Mouse (Mus musculus) induced T-regulatory cell, adult 2 months (primary cell): ENCODE measurements around the gene Ubox5.
"Not testable (repeated sequence)": the region's sequence is repeated elsewhere in the genome, so short reads cannot be mapped to it uniquely, and the experiment has no call there.

ENCODE experiments used
- DNase-seq: peaks from one replicate; pipeline ENCODE4 v3.0.0-alpha.2; 2012; ENCODE audit warnings: low read depth

The Ubox5 gene

GRCm38 (mm10) chr2:130577021-130577420, 52.8 kb downstream of the Ubox5 start:
- DNase-seq, result no peak

GRCm38 (mm10) chr2:130576564-130576963, 53.3 kb downstream of the Ubox5 start:
- not testable (repeated sequence) for DNase-seq

GRCm38 (mm10) chr2:130575873-130576272, 54.0 kb downstream of the Ubox5 start, which contains the start of gene Oxt:
Gene Oxt, plus strand, starts transcription at chr2:130576173.
- DNase-seq, result no peak

- no peak for DNase-seq
Measured at GRCm38 (mm10) chr2:130574960-130575359, 54.9 kb downstream of the Ubox5 start.

- DNase-seq, result no peak
Measured at GRCm38 (mm10) chr2:130569926-130570325, 59.9 kb downstream of the Ubox5 start.

GRCm38 (mm10) chr2:130568921-130569320, 60.9 kb downstream of the Ubox5 start:
- no peak for DNase-seq

GRCm38 (mm10) chr2:130564983-130565382, 64.9 kb downstream of the Ubox5 start:
- DNase-seq, result no peak

- DNase-seq, result no peak
Measured at GRCm38 (mm10) chr2:130564063-130564462, 65.8 kb downstream of the Ubox5 start.

- DNase-seq, result peak; percentile 94
Measured at GRCm38 (mm10) chr2:130563212-130564055, 66.4 kb downstream of the Ubox5 start, which contains the start of gene Mrps26. Gene Mrps26, plus strand, starts transcription at chr2:130563742.

- DNase-seq, result peak; percentile 40
Measured at GRCm38 (mm10) chr2:130558015-130558414, 71.8 kb downstream of the Ubox5 start.

- DNase-seq, result no peak
Measured at GRCm38 (mm10) chr2:130557462-130557861, 72.4 kb downstream of the Ubox5 start.

GRCm38 (mm10) chr2:130556292-130556691, 73.5 kb downstream of the Ubox5 start:
- DNase-seq, result no peak

- peak; percentile 63 for DNase-seq
Measured at GRCm38 (mm10) chr2:130554841-130555240, 75.0 kb downstream of the Ubox5 start.

- no peak for DNase-seq
Measured at GRCm38 (mm10) chr2:130546957-130547356, 82.9 kb downstream of the Ubox5 start.

- peak; percentile 46 for DNase-seq
Measured at GRCm38 (mm10) chr2:130540266-130540665, 89.6 kb downstream of the Ubox5 start.
